In genomic region chr4:116877729-116878321, GRCm38 (mm10) we compare ENCODE assay signal across 8 mouse cellular contexts. TPM values are rescaled to one million over a fixed set of nuclear protein-coding genes. Genes with fewer than 3 reads are reported as not detected.
DNase-seq lines count a peak whose midpoint lies in the region; ATAC-seq and TF ChIP-seq lines count a peak whose summit lies in the region.

No protein-coding gene starts in this region.

- WGBS in heart, embryonic 12.5 days = 2% methylated on average over 53 of the region's 57 CpGs
- 0% methylated on average over 43 of the region's 57 CpGs for WGBS in kidney, postnatal 0 days
- under 1% methylated on average over 24 of the region's 57 CpGs for WGBS in liver, postnatal 0 days (ENCODE audit: insufficient replicate concordance)

- H3K4me2 ChIP-seq in heart, embryonic 12.5 days = peak overlapping the region; percentile 98
- peak overlapping the region; percentile 84 for H3K4me2 ChIP-seq in kidney, postnatal 0 days (ENCODE audit: low read length)
- peak overlapping the region; percentile 98 for H3K4me2 ChIP-seq in liver, postnatal 0 days (ENCODE audit: low read depth, low read length)

- no peaks in the 10 kb centered on the region for H3K36me3 ChIP-seq in C2C12 (ENCODE audit: control insufficient read depth, insufficient read depth)
- H3K36me3 ChIP-seq in G1E (replicated peaks) = no peaks in the 10 kb centered on the region
- H3K36me3 ChIP-seq in heart, embryonic 12.5 days = no peaks in the 10 kb centered on the region
- H3K36me3 ChIP-seq in kidney, postnatal 0 days (ENCODE audit: insufficient read depth, low read length) = no peaks in the 10 kb centered on the region
- H3K36me3 ChIP-seq in liver, postnatal 0 days (replicated peaks; ENCODE audit: insufficient read depth, low read length) = no peaks in the 10 kb centered on the region

- DNase-seq in G1E (ENCODE audit: low spot score) = peak; percentile 2
- DNase-seq in kidney, postnatal 0 days (ENCODE audit: low spot score) = peak; percentile 36
- DNase-seq in liver, postnatal 0 days = peak; percentile 21
- DNase-seq in ovary, postnatal 36 days (ENCODE audit: low spot score) = peak; percentile 66

- H3K27ac ChIP-seq in cortical plate, adult 2 months (ENCODE audit: insufficient read depth, low read length) = peak overlapping the region; percentile 91
- peak overlapping the region; percentile 74 for H3K27ac ChIP-seq in heart, embryonic 12.5 days (ENCODE audit: poor library complexity, severe bottlenecking)
- peak overlapping the region; percentile 92 for H3K27ac ChIP-seq in kidney, postnatal 0 days
- H3K27ac ChIP-seq in liver, postnatal 0 days (ENCODE audit: low read depth) = no peak overlapping the region

- H3K79me2 ChIP-seq in C2C12 (ENCODE audit: control insufficient read depth, insufficient read depth) = no peaks in the 10 kb centered on the region

- H3K4me3 ChIP-seq in C2C12 (ENCODE audit: insufficient read depth, poor library complexity, severe bottlenecking) (no peak overlapping the region), G1E (ENCODE audit: low read depth, low read length) (peak overlapping the region; percentile 50; the same call in 1 of the 2 replicates)
- H3K4me3 ChIP-seq in cortical plate, adult 2 months (ENCODE audit: insufficient read depth, low read length) = peak overlapping the region; percentile 61
- H3K4me3 ChIP-seq in heart, embryonic 12.5 days = peak overlapping the region; percentile 75
- peak overlapping the region; percentile 90 for H3K4me3 ChIP-seq in kidney, postnatal 0 days (replicated peaks; ENCODE audit: low read depth, low read length)
- H3K4me3 ChIP-seq in liver, postnatal 0 days (ENCODE audit: low read depth, low read length) = peak overlapping the region; percentile 69

- H3K9me3 ChIP-seq in G1E (replicated peaks) = no peaks in the 10 kb centered on the region
- H3K9me3 ChIP-seq in heart, embryonic 12.5 days (replicated peaks) = no peaks in the 10 kb centered on the region
- H3K9me3 ChIP-seq in kidney, postnatal 0 days (replicated peaks; ENCODE audit: low read length) = no peaks in the 10 kb centered on the region
- H3K9me3 ChIP-seq in liver, postnatal 0 days (ENCODE audit: low read length) = no peaks in the 10 kb centered on the region

- no peak for TF ChIP-seq POLR2A in cortical plate, adult 2 months (IDR thresholded peaks at IDR 0.05; ENCODE audit: extremely low read depth, insufficient read depth, low read length)

- no peak for TF ChIP-seq EP300 in liver, postnatal 0 days (IDR thresholded peaks at IDR 0.05; ENCODE audit: low read depth)

- H3K27me3 ChIP-seq in C2C12 (ENCODE audit: control insufficient read depth, insufficient read depth, insufficient read length) (peaks cover 27% of the 10 kb centered on the region), G1E (ENCODE audit: insufficient read depth, low read length) (peaks cover 27% of the 10 kb centered on the region)
- peaks cover 6% of the 10 kb centered on the region for H3K27me3 ChIP-seq in heart, embryonic 12.5 days (replicated peaks)
- no peaks in the 10 kb centered on the region; the same call in 1 of the 2 replicates for H3K27me3 ChIP-seq in kidney, postnatal 0 days (ENCODE audit: insufficient read depth, low read length)
- peaks cover 40% of the 10 kb centered on the region for H3K27me3 ChIP-seq in liver, postnatal 0 days (ENCODE audit: insufficient read depth, low read length)

- TF ChIP-seq CTCF in C2C12 (IDR thresholded peaks at IDR 0.05; ENCODE audit: control insufficient read depth, insufficient read depth, insufficient read length) (no peak), G1E (IDR thresholded peaks at IDR 0.05; ENCODE audit: low read depth, low read length) (no peak)
- no peak for TF ChIP-seq CTCF in cortical plate, adult 2 months (IDR thresholded peaks at IDR 0.05; ENCODE audit: extremely low read depth, insufficient read depth, low read length)
- no peak for TF ChIP-seq CTCF in kidney, postnatal 0 days (IDR thresholded peaks at IDR 0.05; ENCODE audit: low read depth)
- no peak for TF ChIP-seq CTCF in liver, postnatal 0 days (IDR thresholded peaks at IDR 0.05; ENCODE audit: low read depth)

- peak overlapping the region; percentile 80 for H3K9ac ChIP-seq in heart, embryonic 12.5 days
- peak overlapping the region; percentile 76 for H3K9ac ChIP-seq in kidney, postnatal 0 days (ENCODE audit: low read depth, low read length)
- H3K9ac ChIP-seq in liver, postnatal 0 days (replicated peaks) = peak overlapping the region; percentile 46; the same call in 1 of the 2 replicates

- H3K79me3 ChIP-seq in C2C12 (ENCODE audit: low read depth) = no peaks in the 10 kb centered on the region

- peak overlapping the region; percentile 30 for H3ac ChIP-seq in C2C12 (ENCODE audit: control insufficient read depth, insufficient read length, low read depth)

- H3K4me1 ChIP-seq in G1E (ENCODE audit: insufficient read depth, low read depth, low read length) = peaks cover 8% of the 10 kb centered on the region; the same call in 1 of the 2 replicates
- H3K4me1 ChIP-seq in cortical plate, adult 2 months (ENCODE audit: control insufficient read depth, insufficient read depth, low read length) = no peaks in the 10 kb centered on the region
- H3K4me1 ChIP-seq in heart, embryonic 12.5 days (replicated peaks) = no peaks in the 10 kb centered on the region
- H3K4me1 ChIP-seq in kidney, postnatal 0 days (replicated peaks; ENCODE audit: insufficient read depth, low read length) = no peaks in the 10 kb centered on the region
- peaks cover 6% of the 10 kb centered on the region for H3K4me1 ChIP-seq in liver, postnatal 0 days (ENCODE audit: insufficient read depth)

- no peak for ATAC-seq in G1E (ENCODE audit: extremely low read depth, insufficient number of reproducible peaks, low FRiP score, poor library complexity, severe bottlenecking)
- peak; percentile 58 for ATAC-seq in heart, embryonic 12.5 days (ENCODE audit: insufficient number of reproducible peaks, low FRiP score)
- no peak; the same call in 1 of the 2 replicates for ATAC-seq in kidney, postnatal 0 days (replicated peaks; ENCODE audit: low FRiP score, low read depth)
- no peak for ATAC-seq in liver, postnatal 0 days
- ATAC-seq in monocyte, adult 5-6 weeks (replicated peaks; ENCODE audit: insufficient number of reproducible peaks, low FRiP score, low TSS enrichment, poor library complexity, severe bottlenecking) = no peak

TF ChIP-seq in C2C12, 6 proteins besides CTCF, POLR2A, EP300 and RAD21:
- TF ChIP-seq USF1 (IDR thresholded peaks at IDR 0.05; ENCODE audit: low read depth) = no peak
- no peak for TF ChIP-seq CEBPB (IDR thresholded peaks at IDR 0.05; ENCODE audit: low read depth)
- TF ChIP-seq FOSL1 (IDR thresholded peaks at IDR 0.05; ENCODE audit: insufficient read depth, low read length, poor library complexity, severe bottlenecking) = no peak
- no peak for TF ChIP-seq MYOG (IDR thresholded peaks at IDR 0.05; ENCODE audit: control insufficient read depth, extremely low read depth, insufficient read length)
- no peak for TF ChIP-seq MYOD1 (IDR thresholded peaks at IDR 0.05; ENCODE audit: control insufficient read depth, insufficient read length, low read depth)
- TF ChIP-seq MAX (IDR thresholded peaks at IDR 0.05) = no peak
TF ChIP-seq in C2C12: peak in this region for 0.

RNA-seq across cellular contexts. Expression of gene Zswim5, which starts 0.6 kb away (rescaled TPM):
- polyA plus RNA-seq in C2C12 (2012; fragmentation: generic; extraction: Trizol) (0.01 TPM), G1E (2012) (not detected in 2 replicates)
- total RNA-seq in G1E (2014; fragmentation: Nextera tagmentation) (not detected in 2 replicates), G1E (2017) (0.06 and 0.11 TPM in 2 replicates)
- polyA plus RNA-seq in cortical plate, adult 2 months (2012; rRNA removed) = 6.0 and 6.3 TPM in 2 replicates
- 0.50 and 0.79 TPM in 2 replicates for polyA plus RNA-seq in heart, embryonic 12.5 days (2016; fragmentation: Nextera tagmentation; extraction: Ambion mirVana)
- 1.4 and 1.5 TPM in 2 replicates for polyA plus RNA-seq in kidney, postnatal 0 days (2015; fragmentation: Nextera tagmentation; extraction: Ambion mirVana)
- 0.06 TPM in 2 replicates for polyA plus RNA-seq in liver, postnatal 0 days (2015; fragmentation: Nextera tagmentation; extraction: Ambion mirVana)
- total RNA-seq in monocyte, adult 5-6 weeks (2017) = 0.10 to 0.19 TPM in 2 of 3 replicates, not detected in the other

RNA-seq across cellular contexts. Expression of gene Hpdl, which starts 56.3 kb away (rescaled TPM):
- polyA plus RNA-seq in C2C12 (2012; fragmentation: generic; extraction: Trizol) (3.8 TPM), G1E (2012) (not detected in 2 replicates)
- total RNA-seq in G1E (2014; fragmentation: Nextera tagmentation) (not detected in 2 replicates), G1E (2017) (0.06 TPM in 1 of 2 replicates, not detected in the other)
- polyA plus RNA-seq in cortical plate, adult 2 months (2012; rRNA removed) = 1.4 and 1.9 TPM in 2 replicates
- 0.66 and 0.74 TPM in 2 replicates for polyA plus RNA-seq in heart, embryonic 12.5 days (2016; fragmentation: Nextera tagmentation; extraction: Ambion mirVana)
- polyA plus RNA-seq in kidney, postnatal 0 days (2015; fragmentation: Nextera tagmentation; extraction: Ambion mirVana) = 2.2 and 2.3 TPM in 2 replicates
- 0.22 TPM in 1 of 2 replicates, not detected in the other for polyA plus RNA-seq in liver, postnatal 0 days (2015; fragmentation: Nextera tagmentation; extraction: Ambion mirVana)
- not detected in 3 replicates for total RNA-seq in monocyte, adult 5-6 weeks (2017)

Comparison
In these comparisons a context has a peak if more than half of its experiments do, and no peak if none do; other contexts are left out.
1. DNase-seq: peak in every context shown above with its lines; median percentile 66 in ovary, postnatal 36 days; 36 in kidney, postnatal 0 days; 21 in liver, postnatal 0 days; 2 in G1E.